8 mouse cellular contexts compared by ENCODE assay signal in the genomic region with DNA sequence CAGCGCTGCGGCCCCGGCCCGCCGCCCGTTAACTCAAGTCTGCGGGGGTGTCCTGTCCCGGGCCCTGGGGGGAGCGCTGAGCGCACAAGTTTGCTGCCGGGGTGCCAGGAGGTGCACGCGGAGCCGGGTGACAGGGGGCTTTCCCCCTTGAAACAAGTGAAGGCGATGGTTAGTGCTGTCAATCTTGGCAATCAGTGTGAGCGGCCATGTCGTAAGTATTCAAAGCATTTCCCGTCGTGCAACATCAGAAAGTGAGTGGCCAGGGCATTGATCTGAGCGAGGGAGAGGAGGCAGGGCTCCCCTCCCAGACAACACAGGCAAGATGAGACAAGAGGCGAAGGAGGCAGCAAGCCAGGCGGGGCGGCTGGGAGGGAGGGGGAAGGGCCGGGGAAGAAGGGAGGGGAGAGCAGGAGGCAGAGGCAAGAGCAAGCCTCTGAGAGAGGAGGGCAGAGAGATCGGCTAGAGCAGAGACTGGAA. TPM values are rescaled to one million over a fixed set of nuclear protein-coding genes. Genes with fewer than 3 reads are reported as not detected.
A peak's percentile ranks its signal among the peaks of the same experiment; 100 is the strongest.
DNase-seq lines count a peak whose midpoint lies in the region; ATAC-seq and TF ChIP-seq lines count a peak whose summit lies in the region.

No protein-coding gene starts in this region.

- H3K27ac ChIP-seq in embryonic facial prominence, embryonic 12.5 days: peak overlapping the region; percentile 91
- peak overlapping the region; percentile 93 for H3K27ac ChIP-seq in heart, embryonic 12.5 days (ENCODE audit: poor library complexity, severe bottlenecking)
- H3K27ac ChIP-seq in kidney, embryonic 14.5 days (ENCODE audit: low read depth, low read length): peak overlapping the region; percentile 49; the same call in 1 of the 2 replicates
- H3K27ac ChIP-seq in lung, embryonic 14.5 days (ENCODE audit: low read depth): peak overlapping the region; percentile 86

- peaks cover 19% of the 10 kb centered on the region for H3K4me1 ChIP-seq in embryonic facial prominence, embryonic 12.5 days
- peaks cover 32% of the 10 kb centered on the region for H3K4me1 ChIP-seq in heart, embryonic 12.5 days (replicated peaks)
- peaks cover 12% of the 10 kb centered on the region; the same call in 1 of the 2 replicates for H3K4me1 ChIP-seq in kidney, embryonic 14.5 days (ENCODE audit: control insufficient read depth, insufficient read depth, low read length)
- 0 out of 2 replicates have a peak, but pooled peaks cover 7% of the 10 kb centered on the region for H3K4me1 ChIP-seq in lung, embryonic 14.5 days (ENCODE audit: insufficient read depth)

- peak; percentile 41 for DNase-seq in thymus, postnatal 4 days
- DNase-seq in thymus, postnatal 0 days (ENCODE audit: low spot score): no peak
- DNase-seq in lung, embryonic 14.5 days: peak; percentile 74
- peak; percentile 36 for DNase-seq in right cerebral cortex, postnatal 25 days

- H3K36me3 ChIP-seq in embryonic facial prominence, embryonic 12.5 days: no peaks in the 10 kb centered on the region
- H3K36me3 ChIP-seq in heart, embryonic 12.5 days: no peaks in the 10 kb centered on the region
- no peaks in the 10 kb centered on the region for H3K36me3 ChIP-seq in kidney, embryonic 14.5 days (ENCODE audit: control insufficient read depth, insufficient read depth, low read length)
- H3K36me3 ChIP-seq in lung, embryonic 14.5 days (ENCODE audit: insufficient read depth): no peaks in the 10 kb centered on the region

- WGBS in embryonic facial prominence, embryonic 12.5 days: under 1% methylated on average over 25 of the region's 25 CpGs
- under 1% methylated on average over 25 of the region's 25 CpGs for WGBS in heart, embryonic 12.5 days
- WGBS in kidney, embryonic 14.5 days: under 1% methylated on average over 25 of the region's 25 CpGs
- WGBS in lung, embryonic 14.5 days: under 1% methylated on average over 25 of the region's 25 CpGs

- peak overlapping the region; percentile 59 for H3K4me3 ChIP-seq in embryonic facial prominence, embryonic 12.5 days
- peak overlapping the region; percentile 71 for H3K4me3 ChIP-seq in heart, embryonic 12.5 days
- H3K4me3 ChIP-seq in kidney, embryonic 14.5 days (ENCODE audit: low read length): peak overlapping the region; percentile 52
- peak overlapping the region; percentile 56 for H3K4me3 ChIP-seq in lung, embryonic 14.5 days (ENCODE audit: low read depth, low read length)

- H3K27me3 ChIP-seq in embryonic facial prominence, embryonic 12.5 days: peaks cover 39% of the 10 kb centered on the region
- peaks cover 23% of the 10 kb centered on the region for H3K27me3 ChIP-seq in heart, embryonic 12.5 days (replicated peaks)
- H3K27me3 ChIP-seq in kidney, embryonic 14.5 days (ENCODE audit: control insufficient read depth, insufficient read depth, low read length): peaks cover 53% of the 10 kb centered on the region
- peaks cover 36% of the 10 kb centered on the region for H3K27me3 ChIP-seq in lung, embryonic 14.5 days (ENCODE audit: insufficient read depth, low read length)

- H3K9me3 ChIP-seq in embryonic facial prominence, embryonic 12.5 days: no peaks in the 10 kb centered on the region
- H3K9me3 ChIP-seq in heart, embryonic 12.5 days (replicated peaks): no peaks in the 10 kb centered on the region
- H3K9me3 ChIP-seq in kidney, embryonic 14.5 days (ENCODE audit: control insufficient read depth, low read length): no peaks in the 10 kb centered on the region
- no peaks in the 10 kb centered on the region for H3K9me3 ChIP-seq in lung, embryonic 14.5 days (ENCODE audit: low read depth, low read length)

- peak overlapping the region; percentile 97 for H3K4me2 ChIP-seq in embryonic facial prominence, embryonic 12.5 days (replicated peaks)
- peak overlapping the region; percentile 91 for H3K4me2 ChIP-seq in heart, embryonic 12.5 days
- peak overlapping the region; percentile 94 for H3K4me2 ChIP-seq in kidney, embryonic 14.5 days (replicated peaks; ENCODE audit: low read depth, low read length)
- H3K4me2 ChIP-seq in lung, embryonic 14.5 days: peak overlapping the region; percentile 98

- H3K9ac ChIP-seq in embryonic facial prominence, embryonic 12.5 days: peak overlapping the region; percentile 76
- H3K9ac ChIP-seq in heart, embryonic 12.5 days: peak overlapping the region; percentile 70
- H3K9ac ChIP-seq in kidney, embryonic 14.5 days (ENCODE audit: low read depth, low read length): peak overlapping the region; percentile 53
- H3K9ac ChIP-seq in lung, embryonic 14.5 days: peak overlapping the region; percentile 59

- no peak for TF ChIP-seq CTCF in lung, embryonic 14.5 days (IDR thresholded peaks at IDR 0.05; ENCODE audit: low read depth)

- ATAC-seq in embryonic facial prominence, embryonic 12.5 days (ENCODE audit: insufficient number of reproducible peaks, insufficient read depth, low FRiP score, low TSS enrichment): peak; percentile 32; the same call in 1 of the 2 replicates
- peak; percentile 22; the same call in 1 of the 2 replicates for ATAC-seq in heart, embryonic 12.5 days (ENCODE audit: insufficient number of reproducible peaks, low FRiP score)
- ATAC-seq in kidney, embryonic 14.5 days (ENCODE audit: low FRiP score, low TSS enrichment): peak; percentile 34
- peak; percentile 45 for ATAC-seq in lung, embryonic 14.5 days (ENCODE audit: insufficient read depth)
- ATAC-seq in megakaryocyte-erythroid progenitor cell, adult 5-6 weeks (replicated peaks; ENCODE audit: low FRiP score, low TSS enrichment, poor library complexity, severe bottlenecking): no peak

RNA-seq across cellular contexts. Expression of gene Sox6, which starts 4.3 kb away (rescaled TPM):
- 0.30 and 1.2 TPM in 2 replicates for polyA plus RNA-seq in thymus, postnatal 0 days (2015; fragmentation: Nextera tagmentation; extraction: Ambion mirVana)
- polyA plus RNA-seq in embryonic facial prominence, embryonic 12.5 days (2016; fragmentation: Nextera tagmentation; extraction: Ambion mirVana): 53.7 and 59.7 TPM in 2 replicates
- polyA plus RNA-seq in heart, embryonic 12.5 days (2016; fragmentation: Nextera tagmentation; extraction: Ambion mirVana): 32.5 and 33.2 TPM in 2 replicates
- 15.1 and 24.7 TPM in 2 replicates for polyA plus RNA-seq in kidney, embryonic 14.5 days (2014; fragmentation: Nextera tagmentation; extraction: Ambion mirVana)
- polyA plus RNA-seq in lung, embryonic 14.5 days (2014; fragmentation: Nextera tagmentation; extraction: Ambion mirVana): 19.1 and 22.0 TPM in 2 replicates
- 12.9 and 18.2 TPM in 2 replicates for total RNA-seq in megakaryocyte-erythroid progenitor cell, adult 5-6 weeks (2014; fragmentation: Nextera tagmentation)
- total RNA-seq in megakaryocyte-erythroid progenitor cell, adult 5-6 weeks (2017): 5.8 and 10.2 TPM in 2 replicates

RNA-seq across cellular contexts. Expression of gene 1110004F10Rik, which starts 4.9 kb away (rescaled TPM):
- polyA plus RNA-seq in thymus, postnatal 0 days (2015; fragmentation: Nextera tagmentation; extraction: Ambion mirVana): 259 and 274 TPM in 2 replicates
- 295 and 301 TPM in 2 replicates for polyA plus RNA-seq in embryonic facial prominence, embryonic 12.5 days (2016; fragmentation: Nextera tagmentation; extraction: Ambion mirVana)
- 173 and 190 TPM in 2 replicates for polyA plus RNA-seq in heart, embryonic 12.5 days (2016; fragmentation: Nextera tagmentation; extraction: Ambion mirVana)
- polyA plus RNA-seq in kidney, embryonic 14.5 days (2014; fragmentation: Nextera tagmentation; extraction: Ambion mirVana): 300 and 310 TPM in 2 replicates
- polyA plus RNA-seq in lung, embryonic 14.5 days (2014; fragmentation: Nextera tagmentation; extraction: Ambion mirVana): 275 and 286 TPM in 2 replicates
- total RNA-seq in megakaryocyte-erythroid progenitor cell, adult 5-6 weeks (2014; fragmentation: Nextera tagmentation): 135 and 136 TPM in 2 replicates
- total RNA-seq in megakaryocyte-erythroid progenitor cell, adult 5-6 weeks (2017): 293 and 398 TPM in 2 replicates

RNA-seq across cellular contexts. Expression of gene Gm4353, which starts 50.1 kb away (rescaled TPM):
- polyA plus RNA-seq in thymus, postnatal 0 days (2015; fragmentation: Nextera tagmentation; extraction: Ambion mirVana): 1.2 and 1.3 TPM in 2 replicates
- 0.88 and 1.1 TPM in 2 replicates for polyA plus RNA-seq in embryonic facial prominence, embryonic 12.5 days (2016; fragmentation: Nextera tagmentation; extraction: Ambion mirVana)
- polyA plus RNA-seq in heart, embryonic 12.5 days (2016; fragmentation: Nextera tagmentation; extraction: Ambion mirVana): 0.79 TPM in 1 of 2 replicates, not detected in the other
- 0.50 and 1.3 TPM in 2 replicates for polyA plus RNA-seq in kidney, embryonic 14.5 days (2014; fragmentation: Nextera tagmentation; extraction: Ambion mirVana)
- 1.1 and 1.5 TPM in 2 replicates for polyA plus RNA-seq in lung, embryonic 14.5 days (2014; fragmentation: Nextera tagmentation; extraction: Ambion mirVana)
- total RNA-seq in megakaryocyte-erythroid progenitor cell, adult 5-6 weeks (2014; fragmentation: Nextera tagmentation): 2.1 TPM in 1 of 2 replicates, not detected in the other
- 1.3 and 4.0 TPM in 2 replicates for total RNA-seq in megakaryocyte-erythroid progenitor cell, adult 5-6 weeks (2017)
